Mouse (Mus musculus): ENCODE data around the gene Stard9.

- TF ChIP-seq CTCF (IDR thresholded peaks at IDR 0.05; ENCODE audit: extremely low read depth, insufficient read length, insufficient replicate concordance, low read depth, low read length) = no peak
- no peak for TF ChIP-seq POLR2A (IDR thresholded peaks at IDR 0.05; ENCODE audit: low read depth, low read length)
These were observed 27.8 kb downstream of the Stard9 start for GRCm38 (mm10) chr2:120656711-120657110.

Data from small intestine, adult 2 months (tissue).